Mouse (Mus musculus) embryonic facial prominence, embryonic 12.5 days (tissue): ENCODE data around the gene Pigx. TPM values are rescaled to one million over a fixed set of nuclear protein-coding genes. Genes with fewer than 3 reads are reported as not detected.

ENCODE experiments used
- ATAC-seq: fragments of 200-750 bp; cut with Nextera tagmentation; 2 replicates; pipeline ENCODE4 v1.8.0; 2017; ENCODE audit not compliant: insufficient number of reproducible peaks, insufficient read depth, low FRiP score, low TSS enrichment
- H3K27ac ChIP-seq: fragments of 300-500 bp; sonication (generic); 2 replicates; pipeline ENCODE4 v1.5.1; 2016; ENCODE audit warnings: mild to moderate bottlenecking
- H3K27me3 ChIP-seq: fragments of 300-500 bp; sonication (generic); 2 replicates; pipeline ENCODE4 v1.6.1; 2016; ENCODE audit warnings: mild to moderate bottlenecking, moderate library complexity
- H3K36me3 ChIP-seq: fragments of 300-500 bp; sonication (generic); 2 replicates; pipeline ENCODE4 v1.6.1; 2016; ENCODE audit warnings: mild to moderate bottlenecking
- H3K4me1 ChIP-seq: fragments of 300-500 bp; sonication (generic); 2 replicates; pipeline ENCODE4 v1.6.1; 2016
- H3K4me2 ChIP-seq: fragments of 300-500 bp; sonication (generic); replicated peaks from 2 replicates; pipeline ENCODE4 v1.6.1; 2016; ENCODE audit warnings: mild to moderate bottlenecking, moderate library complexity
- H3K4me3 ChIP-seq: fragments of 300-500 bp; sonication (generic); 2 replicates; pipeline ENCODE4 v1.5.1; 2016; ENCODE audit warnings: mild to moderate bottlenecking
- H3K9ac ChIP-seq: fragments of 300-500 bp; sonication (generic); 2 replicates; pipeline ENCODE4 v1.6.1; 2016; ENCODE audit warnings: mild to moderate bottlenecking, moderate library complexity
- H3K9me3 ChIP-seq: fragments of 300-500 bp; sonication (generic); 2 replicates; pipeline ENCODE4 v1.6.1; 2016; ENCODE audit warnings: mild to moderate bottlenecking, moderate library complexity
- WGBS: fragments of 180-500 bp; shearing (Covaris S2); methylation state at CpG from one replicate; pipeline ENCODE4 v1.1.7; 2016; 5-methylcytosine and 5-hydroxymethylcytosine counted together
- polyA plus RNA-seq: library from polyadenylated mRNA; unstranded; fragments of >200 nt; fragmentation: Nextera tagmentation; extraction: Ambion mirVana; gene quantifications from 2 replicates; pipeline ENCODE4 v1.2.1, GENCODE M21; 2016

Pigx gene
- polyA plus RNA-seq, 1 experiment from 2014 or later: 138 TPM

DNA sequence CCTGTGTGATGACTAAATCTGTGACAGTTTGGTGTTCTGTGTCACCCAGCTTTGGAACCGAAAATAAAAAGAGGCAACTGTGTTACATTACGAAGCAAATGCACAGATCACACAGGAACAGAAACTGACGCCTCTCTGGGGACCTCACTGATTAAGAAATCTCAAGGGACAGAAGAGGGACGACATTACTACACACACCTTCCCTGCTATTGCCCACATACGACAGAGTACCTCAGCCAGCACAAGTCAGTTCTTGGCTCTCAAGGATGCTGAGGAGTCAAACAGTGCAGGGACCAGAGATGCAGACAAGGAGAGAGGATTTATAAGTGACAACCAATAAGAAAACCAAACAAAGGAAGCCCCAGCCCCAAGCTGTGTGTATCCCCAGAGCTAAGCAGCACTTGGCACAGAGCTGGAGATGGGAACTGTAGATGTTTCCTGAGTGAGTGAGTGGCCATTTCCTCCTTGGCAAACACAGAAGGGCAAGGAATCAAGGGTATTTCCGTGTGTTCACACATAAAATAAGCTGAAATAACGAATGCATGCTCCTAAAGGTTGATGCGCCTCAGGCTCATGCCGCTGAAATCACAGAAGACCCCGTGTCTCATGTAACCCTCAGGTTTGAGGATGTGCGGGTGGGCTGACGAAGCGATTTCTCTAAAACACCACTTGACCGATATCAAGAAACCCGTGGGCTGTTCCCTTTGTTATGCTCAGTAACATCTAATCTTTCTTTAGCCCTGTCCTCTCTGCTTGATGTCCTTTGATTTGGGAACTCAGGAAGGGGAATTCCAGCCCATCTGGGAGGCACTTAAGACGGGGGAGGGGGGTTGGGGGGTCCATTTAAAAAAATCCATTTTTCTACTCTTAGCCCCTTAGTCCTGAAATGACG lies 25.1 kb upstream of the Pigx start:
- no peak overlapping the region for H3K9ac ChIP-seq
- H3K9me3 ChIP-seq: no peaks in the 10 kb centered on the region
- H3K4me1 ChIP-seq: no peaks in the 10 kb centered on the region
- no peak overlapping the region for H3K4me2 ChIP-seq
- H3K36me3 ChIP-seq: no peaks in the 10 kb centered on the region
- no peak overlapping the region for H3K4me3 ChIP-seq
- no peak for ATAC-seq
- no peak overlapping the region for H3K27ac ChIP-seq
- WGBS: 65% methylated on average over 17 of the region's 17 CpGs
- H3K27me3 ChIP-seq: no peaks in the 10 kb centered on the region

- Histone ChIP-seq H3K27ac (no peak overlapping the region), H3K9me3 (no peaks in the 10 kb centered on the region), H3K4me1 (no peaks in the 10 kb centered on the region), H3K4me3 (no peak overlapping the region), H3K4me2 (no peak overlapping the region), H3K9ac (no peak overlapping the region), H3K27me3 (no peaks in the 10 kb centered on the region), H3K36me3 (no peaks in the 10 kb centered on the region)
- ATAC-seq: no peak
- WGBS: 90% methylated on average over 7 of the region's 7 CpGs
These were observed 24.5 kb upstream of the Pigx start for GRCm38 (mm10) chr16:32124020-32124419.

- H3K36me3 ChIP-seq: no peaks in the 10 kb centered on the region
- 78% methylated on average over 3 of the region's 3 CpGs for WGBS
- ATAC-seq: no peak
- H3K4me1 ChIP-seq: no peaks in the 10 kb centered on the region
- H3K4me2 ChIP-seq: no peak overlapping the region
- H3K27me3 ChIP-seq: no peaks in the 10 kb centered on the region
- no peaks in the 10 kb centered on the region for H3K9me3 ChIP-seq
- H3K9ac ChIP-seq: no peak overlapping the region
- no peak overlapping the region for H3K4me3 ChIP-seq
- no peak overlapping the region for H3K27ac ChIP-seq
These were observed 20.9 kb upstream of the Pigx start for GRCm38 (mm10) chr16:32120454-32120853.

GRCm38 (mm10) chr16:32116186-32116585 lies 16.6 kb upstream of the Pigx start:
- H3K27ac ChIP-seq: no peak overlapping the region
- no peaks in the 10 kb centered on the region for H3K27me3 ChIP-seq
- ATAC-seq: no peak
- no peaks in the 10 kb centered on the region for H3K4me1 ChIP-seq
- H3K4me2 ChIP-seq: no peak overlapping the region
- WGBS: 62% methylated on average over 5 of the region's 5 CpGs
- H3K4me3 ChIP-seq: no peak overlapping the region
- no peak overlapping the region for H3K9ac ChIP-seq
- no peaks in the 10 kb centered on the region for H3K9me3 ChIP-seq
- no peaks in the 10 kb centered on the region for H3K36me3 ChIP-seq

DNA sequence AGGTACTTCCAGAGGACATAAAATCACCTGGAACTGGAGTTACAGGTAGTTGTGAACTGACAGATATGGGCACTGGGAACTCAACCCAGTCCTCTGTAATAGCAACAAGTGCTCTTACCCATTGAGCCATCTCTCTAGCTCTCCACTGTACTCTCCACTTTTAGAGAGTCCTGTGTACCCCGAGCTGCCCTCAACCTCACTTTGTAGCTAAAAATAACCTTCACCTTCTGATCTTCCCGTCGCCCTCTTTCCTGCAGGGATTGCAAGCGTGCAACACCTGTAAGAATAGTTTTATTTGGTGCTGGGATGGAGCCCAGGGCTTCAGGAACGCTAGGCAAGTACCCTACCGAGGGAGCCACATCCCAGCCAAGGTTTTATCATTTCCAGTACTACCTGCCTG lies 16.2 kb upstream of the Pigx start:
- 62% methylated on average over 6 of the region's 6 CpGs for WGBS
- no peaks in the 10 kb centered on the region for H3K9me3 ChIP-seq
- no peaks in the 10 kb centered on the region for H3K36me3 ChIP-seq
- no peak overlapping the region for H3K4me2 ChIP-seq
- no peak overlapping the region for H3K9ac ChIP-seq
- H3K27me3 ChIP-seq: no peaks in the 10 kb centered on the region
- H3K27ac ChIP-seq: no peak overlapping the region
- no peaks in the 10 kb centered on the region for H3K4me1 ChIP-seq
- no peak overlapping the region for H3K4me3 ChIP-seq
- no peak for ATAC-seq

DNA sequence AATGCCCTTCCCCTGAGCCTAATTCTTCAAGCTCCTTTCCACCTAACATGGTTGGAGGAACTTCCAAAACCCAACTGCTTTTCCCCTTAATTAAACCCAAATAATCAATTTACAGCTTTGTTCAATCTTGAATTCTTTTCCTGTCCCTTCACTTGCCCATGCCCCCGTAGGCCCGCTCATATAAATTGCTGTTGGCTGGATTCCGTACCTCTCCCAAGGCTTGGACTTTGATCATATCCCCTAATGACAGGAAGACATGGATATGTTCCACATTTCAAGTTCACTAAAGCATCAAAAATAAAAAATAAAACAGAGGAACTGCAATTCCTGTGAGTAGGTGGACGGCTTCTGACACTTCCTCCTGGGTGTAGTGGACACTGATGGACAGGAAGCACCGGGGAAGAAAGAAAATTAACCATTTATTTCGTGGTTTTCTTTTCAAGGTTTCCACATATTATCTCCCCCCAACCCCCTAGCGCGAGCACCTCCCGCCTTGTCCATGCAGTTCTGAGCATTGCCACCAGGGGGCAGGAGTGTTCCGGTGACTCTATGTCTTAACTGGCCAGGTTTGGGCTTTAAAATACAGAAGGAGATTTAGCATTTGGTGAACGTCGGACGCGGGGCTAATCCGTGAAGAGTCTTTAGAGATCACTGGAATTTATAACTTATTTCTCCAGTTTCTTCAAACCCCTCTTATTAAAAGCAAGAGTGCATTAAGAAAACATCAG lies 15.6 kb upstream of the Pigx start:
- Histone ChIP-seq H3K9me3 (no peaks in the 10 kb centered on the region), H3K27ac (no peak overlapping the region), H3K4me3 (no peak overlapping the region), H3K36me3 (peaks cover 5% of the 10 kb centered on the region; the same call in 1 of the 2 replicates), H3K4me1 (no peaks in the 10 kb centered on the region), H3K27me3 (no peaks in the 10 kb centered on the region), H3K9ac (no peak overlapping the region), H3K4me2 (no peak overlapping the region)
- WGBS: 12% methylated on average over 15 of the region's 15 CpGs
- no peak for ATAC-seq

DNA sequence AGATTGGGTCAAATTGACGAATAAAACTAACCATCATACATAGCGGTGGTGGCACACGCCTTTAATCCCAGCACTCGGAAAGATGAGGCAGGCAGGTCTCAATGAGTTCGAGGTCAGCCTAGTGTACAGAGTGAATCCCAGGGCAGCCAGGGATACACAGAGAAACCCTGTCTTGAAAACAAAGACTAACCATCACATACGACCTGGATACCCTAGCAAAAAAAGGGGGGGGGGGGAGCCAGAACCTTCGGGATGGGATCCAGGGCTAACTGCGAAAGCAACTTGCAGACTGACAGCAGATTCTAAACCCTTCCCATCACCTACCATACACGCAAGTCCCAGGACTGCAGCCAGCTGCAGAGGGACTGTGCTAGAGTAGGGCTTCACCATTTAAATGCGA lies 14.9 kb upstream of the Pigx start:
- H3K9me3 ChIP-seq: no peaks in the 10 kb centered on the region
- no peak overlapping the region for H3K4me2 ChIP-seq
- no peak overlapping the region for H3K4me3 ChIP-seq
- no peak overlapping the region for H3K27ac ChIP-seq
- no peak for ATAC-seq
- H3K9ac ChIP-seq: no peak overlapping the region
- H3K27me3 ChIP-seq: no peaks in the 10 kb centered on the region
- 85% methylated on average over 10 of the region's 10 CpGs for WGBS
- H3K36me3 ChIP-seq: peaks cover 6% of the 10 kb centered on the region; the same call in 1 of the 2 replicates
- H3K4me1 ChIP-seq: no peaks in the 10 kb centered on the region

DNA sequence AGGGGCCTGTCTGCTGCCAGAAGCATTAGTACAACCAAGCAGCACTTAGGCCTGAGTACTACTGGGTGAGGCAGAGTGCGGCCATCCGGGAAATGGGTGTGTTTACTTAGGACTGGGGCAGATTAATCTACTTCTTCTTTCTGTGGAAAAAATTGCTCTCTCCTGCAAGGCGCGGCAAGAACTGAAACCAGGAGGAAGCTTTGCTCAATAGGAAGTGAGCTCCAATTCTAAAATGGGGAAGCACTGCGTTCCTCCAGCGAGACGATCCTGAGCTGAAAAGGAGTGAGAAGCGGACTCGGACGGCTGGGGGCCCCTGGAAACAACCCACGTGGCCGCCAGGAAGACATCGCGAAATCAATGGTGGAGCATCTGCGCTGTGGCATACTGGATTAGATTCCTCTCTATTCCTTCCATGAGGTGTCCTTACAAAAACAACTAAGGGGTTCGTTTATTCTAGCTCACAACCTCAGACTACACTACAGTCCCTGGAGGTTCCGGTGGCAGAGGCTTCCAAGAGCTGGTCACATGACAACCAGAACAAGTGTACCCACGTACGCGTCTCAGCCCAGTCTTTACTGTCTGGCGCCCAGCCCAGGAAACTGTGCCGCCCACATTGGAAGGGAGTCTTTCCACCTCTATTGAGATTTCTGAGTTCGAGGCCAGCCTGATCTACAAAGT lies 14.1 kb upstream of the Pigx start:
- H3K9me3 ChIP-seq: no peaks in the 10 kb centered on the region
- 71% methylated on average over 23 of the region's 23 CpGs for WGBS

GRCm38 (mm10) chr16:32110951-32111699 lies 11.6 kb upstream of the Pigx start:
- Histone ChIP-seq H3K4me2 (no peak overlapping the region), H3K27ac (no peak overlapping the region), H3K4me1 (no peaks in the 10 kb centered on the region), H3K9ac (no peak overlapping the region), H3K9me3 (no peaks in the 10 kb centered on the region), H3K27me3 (no peaks in the 10 kb centered on the region), H3K36me3 (peaks cover 30% of the 10 kb centered on the region), H3K4me3 (no peak overlapping the region)
- ATAC-seq: no peak
- WGBS: 77% methylated on average over 15 of the region's 15 CpGs

More for the DNA sequence above, 14.1 kb upstream of the Pigx start:
- H3K27me3 ChIP-seq: no peaks in the 10 kb centered on the region
- no peak for ATAC-seq
- no peak overlapping the region for H3K27ac ChIP-seq
- no peak overlapping the region for H3K9ac ChIP-seq
- no peaks in the 10 kb centered on the region for H3K4me1 ChIP-seq
- peaks cover 10% of the 10 kb centered on the region; the same call in 1 of the 2 replicates for H3K36me3 ChIP-seq
- H3K4me2 ChIP-seq: no peak overlapping the region
- no peak overlapping the region for H3K4me3 ChIP-seq

DNA sequence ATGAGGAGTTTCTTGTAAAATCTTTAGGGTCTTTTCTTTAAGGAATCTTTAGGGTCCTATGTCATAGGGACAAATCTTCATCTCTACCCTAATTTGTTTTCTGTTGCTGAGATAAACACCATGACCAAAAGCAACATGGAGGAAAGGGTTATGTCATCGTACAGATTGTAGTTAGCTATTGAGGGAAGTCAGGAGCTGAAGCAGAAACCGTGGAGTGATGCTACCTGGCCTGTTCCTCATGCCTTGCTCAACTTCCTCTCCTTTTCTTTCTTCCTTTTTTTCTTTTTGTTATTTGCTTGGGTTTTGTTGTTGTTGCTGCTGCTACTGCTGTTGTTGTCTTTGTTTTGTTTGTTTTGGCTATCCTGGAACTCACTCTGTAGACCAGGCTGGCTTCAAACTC lies 9.0 kb upstream of the Pigx start:
- Histone ChIP-seq H3K4me3 (no peak overlapping the region), H3K9ac (no peak overlapping the region), H3K4me2 (no peak overlapping the region), H3K27ac (no peak overlapping the region), H3K4me1 (no peaks in the 10 kb centered on the region), H3K27me3 (no peaks in the 10 kb centered on the region), H3K36me3 (peaks cover 46% of the 10 kb centered on the region), H3K9me3 (no peaks in the 10 kb centered on the region)
- no peak for ATAC-seq
- 94% methylated on average over 2 of the region's 2 CpGs for WGBS

- Histone ChIP-seq H3K4me2 (no peak overlapping the region), H3K4me3 (no peak overlapping the region), H3K36me3 (peaks cover 46% of the 10 kb centered on the region), H3K4me1 (no peaks in the 10 kb centered on the region), H3K9me3 (no peaks in the 10 kb centered on the region), H3K27me3 (no peaks in the 10 kb centered on the region), H3K9ac (no peak overlapping the region), H3K27ac (no peak overlapping the region)
- 79% methylated on average over 7 of the region's 7 CpGs for WGBS
- ATAC-seq: no peak
These were observed 8.6 kb upstream of the Pigx start for GRCm38 (mm10) chr16:32108170-32108569.
